Mouse (Mus musculus): ENCODE data around the gene Atp8a1. TPM values are rescaled to one million over a fixed set of nuclear protein-coding genes. Genes with fewer than 3 reads are reported as not detected.
"Not testable (repeated sequence)": the region's sequence is repeated elsewhere in the genome, so short reads cannot be mapped to it uniquely, and the experiment has no call there.

Atp8a1 gene
- polyA plus RNA-seq, 1 experiment from 2014 or later: 35.8 TPM

- H3K27me3 ChIP-seq: no peaks in the 10 kb centered on the region
- no peaks in the 10 kb centered on the region for H3K36me3 ChIP-seq
- no peaks in the 10 kb centered on the region for H3K9me3 ChIP-seq
- WGBS: 54% methylated on average over 5 of the region's 5 CpGs
- no peak overlapping the region for H3K4me2 ChIP-seq (replicated peaks)
- no peak for ATAC-seq (replicated peaks)
- H3K4me1 ChIP-seq: peaks cover 8% of the 10 kb centered on the region; the same call in 1 of the 2 replicates
- H3K9ac ChIP-seq (replicated peaks): no peak overlapping the region
- no peak overlapping the region for H3K27ac ChIP-seq (replicated peaks)
- H3K4me3 ChIP-seq: no peak overlapping the region
Measured at GRCm38 (mm10) chr5:67823771-67824170, 23.5 kb downstream of the Atp8a1 start.

- peaks cover 8% of the 10 kb centered on the region; the same call in 1 of the 2 replicates for H3K4me1 ChIP-seq
- H3K36me3 ChIP-seq: no peaks in the 10 kb centered on the region
- H3K4me2 ChIP-seq (replicated peaks): no peak overlapping the region
- ATAC-seq (replicated peaks): no peak
- H3K27me3 ChIP-seq: no peaks in the 10 kb centered on the region
- H3K27ac ChIP-seq (replicated peaks): no peak overlapping the region
- no peak overlapping the region for H3K9ac ChIP-seq (replicated peaks)
- no peaks in the 10 kb centered on the region for H3K9me3 ChIP-seq
- H3K4me3 ChIP-seq: no peak overlapping the region
- 69% methylated on average over 6 of the region's 6 CpGs for WGBS
Measured at GRCm38 (mm10) chr5:67822619-67823018, 24.6 kb downstream of the Atp8a1 start.

GRCm38 (mm10) chr5:67821987-67822401 lies 25.2 kb downstream of the Atp8a1 start:
- Histone ChIP-seq H3K9me3 (no peaks in the 10 kb centered on the region), H3K27me3 (no peaks in the 10 kb centered on the region), H3K4me1 (peaks cover 8% of the 10 kb centered on the region; the same call in 1 of the 2 replicates), H3K27ac (replicated peaks) (no peak overlapping the region), H3K36me3 (no peaks in the 10 kb centered on the region), H3K4me2 (replicated peaks) (no peak overlapping the region), H3K4me3 (no peak overlapping the region), H3K9ac (replicated peaks) (no peak overlapping the region)
- 79% methylated on average over 8 of the region's 8 CpGs for WGBS
- ATAC-seq (replicated peaks): no peak

GRCm38 (mm10) chr5:67821185-67821584 lies 26.0 kb downstream of the Atp8a1 start:
- no peaks in the 10 kb centered on the region for H3K36me3 ChIP-seq
- WGBS: 86% methylated on average over 2 of the region's 2 CpGs
- no peak overlapping the region for H3K4me2 ChIP-seq (replicated peaks)

GRCm38 (mm10) chr5:67819451-67819850 lies 27.8 kb downstream of the Atp8a1 start:
- H3K4me1 ChIP-seq: 0 out of 2 replicates have a peak, but pooled peaks cover 3% of the 10 kb centered on the region
- 72% methylated on average over 5 of the region's 5 CpGs for WGBS
- H3K27me3 ChIP-seq: no peaks in the 10 kb centered on the region
- no peak overlapping the region for H3K4me2 ChIP-seq (replicated peaks)
- H3K27ac ChIP-seq (replicated peaks): no peak overlapping the region
- H3K9me3 ChIP-seq: no peaks in the 10 kb centered on the region
- no peak for ATAC-seq (replicated peaks)
- H3K9ac ChIP-seq (replicated peaks): no peak overlapping the region
- H3K4me3 ChIP-seq: no peak overlapping the region
- no peaks in the 10 kb centered on the region for H3K36me3 ChIP-seq

More at GRCm38 (mm10) chr5:67821185-67821584, 26.0 kb downstream of the Atp8a1 start:
- Histone ChIP-seq H3K4me3 (no peak overlapping the region), H3K27ac (replicated peaks) (no peak overlapping the region), H3K9ac (replicated peaks) (no peak overlapping the region), H3K27me3 (no peaks in the 10 kb centered on the region), H3K9me3 (no peaks in the 10 kb centered on the region), H3K4me1 (peaks cover 8% of the 10 kb centered on the region; the same call in 1 of the 2 replicates)
- ATAC-seq (replicated peaks): no peak

GRCm38 (mm10) chr5:67815572-67816325 lies 31.5 kb downstream of the Atp8a1 start:
- H3K9me3 ChIP-seq: no peaks in the 10 kb centered on the region
- H3K9ac ChIP-seq (replicated peaks): no peak overlapping the region
- 67% methylated on average over 16 of the region's 16 CpGs for WGBS
- H3K4me2 ChIP-seq (replicated peaks): no peak overlapping the region
- H3K4me1 ChIP-seq: no peaks in the 10 kb centered on the region
- no peak overlapping the region for H3K4me3 ChIP-seq
- ATAC-seq (replicated peaks): no peak
- H3K27me3 ChIP-seq: no peaks in the 10 kb centered on the region
- H3K27ac ChIP-seq (replicated peaks): no peak overlapping the region
- 0 out of 2 replicates have a peak, but pooled peaks cover 5% of the 10 kb centered on the region for H3K36me3 ChIP-seq

GRCm38 (mm10) chr5:67815060-67815459 lies 32.2 kb downstream of the Atp8a1 start:
- not testable (repeated sequence) for H3K9ac ChIP-seq (replicated peaks); H3K27me3 ChIP-seq; ATAC-seq (replicated peaks); H3K27ac ChIP-seq (replicated peaks); H3K4me1 ChIP-seq; H3K4me2 ChIP-seq (replicated peaks); H3K9me3 ChIP-seq; H3K36me3 ChIP-seq; H3K4me3 ChIP-seq
- 87% methylated on average over 8 of the region's 8 CpGs for WGBS

GRCm38 (mm10) chr5:67814437-67814965 lies 32.7 kb downstream of the Atp8a1 start:
- 95% methylated on average over 7 of the region's 7 CpGs for WGBS
- 0 out of 2 replicates have a peak, but pooled peaks cover 5% of the 10 kb centered on the region for H3K36me3 ChIP-seq
- H3K4me3 ChIP-seq: no peak overlapping the region
- no peaks in the 10 kb centered on the region for H3K9me3 ChIP-seq
- no peaks in the 10 kb centered on the region for H3K27me3 ChIP-seq
- no peaks in the 10 kb centered on the region for H3K4me1 ChIP-seq
- no peak overlapping the region for H3K27ac ChIP-seq (replicated peaks)
- ATAC-seq (replicated peaks): no peak
- no peak overlapping the region for H3K9ac ChIP-seq (replicated peaks)
- no peak overlapping the region for H3K4me2 ChIP-seq (replicated peaks)

GRCm38 (mm10) chr5:67813334-67813733 lies 33.9 kb downstream of the Atp8a1 start:
- ATAC-seq (replicated peaks): no peak
- Histone ChIP-seq H3K27ac (replicated peaks) (no peak overlapping the region), H3K4me3 (no peak overlapping the region), H3K4me1 (no peaks in the 10 kb centered on the region), H3K9me3 (no peaks in the 10 kb centered on the region), H3K36me3 (0 out of 2 replicates have a peak, but pooled peaks cover 5% of the 10 kb centered on the region), H3K27me3 (no peaks in the 10 kb centered on the region), H3K9ac (replicated peaks) (no peak overlapping the region), H3K4me2 (replicated peaks) (no peak overlapping the region)
- WGBS: 93% methylated on average over 5 of the region's 5 CpGs

- no peaks in the 10 kb centered on the region for H3K36me3 ChIP-seq
- ATAC-seq (replicated peaks): peak; percentile 79
- H3K27ac ChIP-seq (replicated peaks): peak overlapping the region; percentile 41; the same call in 1 of the 2 replicates
- no peaks in the 10 kb centered on the region for H3K9me3 ChIP-seq
- no peak overlapping the region for H3K4me2 ChIP-seq (replicated peaks)
- H3K27me3 ChIP-seq: no peaks in the 10 kb centered on the region
- 79% methylated on average over 17 of the region's 17 CpGs for WGBS
- H3K4me3 ChIP-seq: no peak overlapping the region
- peaks cover 14% of the 10 kb centered on the region for H3K4me1 ChIP-seq
- no peak overlapping the region for H3K9ac ChIP-seq (replicated peaks)
Measured at GRCm38 (mm10) chr5:67802174-67803030, 44.8 kb downstream of the Atp8a1 start.

- no peaks in the 10 kb centered on the region for H3K27me3 ChIP-seq
- no peak overlapping the region for H3K27ac ChIP-seq (replicated peaks)
- H3K9me3 ChIP-seq: no peaks in the 10 kb centered on the region
- no peak overlapping the region for H3K4me2 ChIP-seq (replicated peaks)
- 65% methylated on average over 8 of the region's 8 CpGs for WGBS
- no peak overlapping the region for H3K4me3 ChIP-seq
- peaks cover 22% of the 10 kb centered on the region for H3K4me1 ChIP-seq
- no peak for ATAC-seq (replicated peaks)
- no peak overlapping the region for H3K9ac ChIP-seq (replicated peaks)
- no peaks in the 10 kb centered on the region for H3K36me3 ChIP-seq
Measured at GRCm38 (mm10) chr5:67800801-67801200, 46.4 kb downstream of the Atp8a1 start.

GRCm38 (mm10) chr5:67799785-67800184 lies 47.4 kb downstream of the Atp8a1 start:
- Histone ChIP-seq H3K9me3 (no peaks in the 10 kb centered on the region), H3K9ac (replicated peaks) (no peak overlapping the region), H3K4me2 (replicated peaks) (no peak overlapping the region), H3K27me3 (no peaks in the 10 kb centered on the region), H3K4me3 (no peak overlapping the region), H3K27ac (replicated peaks) (no peak overlapping the region), H3K36me3 (no peaks in the 10 kb centered on the region), H3K4me1 (peaks cover 22% of the 10 kb centered on the region)
- 77% methylated on average over 7 of the region's 7 CpGs for WGBS
- no peak for ATAC-seq (replicated peaks)

Data from forebrain, embryonic 15.5 days (tissue).